Mouse (Mus musculus): ENCODE data around the gene Peli1.

GRCm38 (mm10) chr11:21121737-21122136 lies 30.6 kb downstream of the Peli1 start:
- TF ChIP-seq EP300 (optimal IDR thresholded peaks at IDR 0.05) (no peak), CTCF (IDR thresholded peaks at IDR 0.05; ENCODE audit: low read depth) (no peak)

All from stomach, postnatal 0 days (tissue).